Mouse (Mus musculus) adrenal gland (tissue): ENCODE measurements at regions not wholly inside any gene's neighbourhood (a gene's known extent, or its start where the extent isn't known, plus 50 kb on each side); places are given as distances from the start of the nearest gene placed in this dataset.

Experiments
- intact Hi-C: fragments of 180-260 bp; cut with DNase I; formaldehyde crosslinking; loops from one replicate; pipeline ENCODE4 v1.15.1; 2025
- microRNA-seq, 2 experiments: library from miRNA; unstranded; fragments of <30 nt; microRNA quantifications; one replicate each; pipeline ENCODE4; 2019

DNA sequence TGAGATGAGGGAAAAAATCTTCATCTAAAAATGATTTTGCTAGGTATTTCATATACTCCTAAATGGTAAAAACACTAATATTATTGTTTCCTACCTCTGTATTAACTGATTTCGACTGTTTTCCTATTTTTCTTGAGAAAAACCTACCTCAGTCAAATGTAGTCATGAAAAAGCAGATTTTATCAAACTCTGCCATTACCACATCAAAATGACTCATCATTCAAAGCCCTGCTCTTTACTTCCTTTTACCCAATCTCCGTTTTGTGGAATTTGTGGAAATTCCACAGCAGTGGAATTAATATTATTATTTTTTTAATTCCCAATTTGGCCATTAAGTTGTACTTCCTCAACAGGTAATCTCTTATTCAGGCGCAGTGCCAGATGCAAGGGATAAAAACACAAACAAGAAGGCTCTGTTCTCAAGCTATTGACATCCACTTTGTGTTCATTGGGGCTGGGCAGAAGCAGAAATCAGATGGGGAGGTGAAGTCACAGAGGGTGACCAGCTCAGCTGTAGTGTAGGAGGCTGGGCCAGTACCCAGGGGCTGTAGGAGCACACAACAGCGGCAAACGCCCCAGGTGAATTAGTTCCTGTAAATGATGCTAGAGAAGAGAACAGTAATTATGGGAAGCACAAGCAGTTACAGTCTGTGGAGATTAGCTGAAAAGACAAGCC is 138.2 kb upstream of the Mocs2 start:
- intact Hi-C loops = no loop called here

DNA sequence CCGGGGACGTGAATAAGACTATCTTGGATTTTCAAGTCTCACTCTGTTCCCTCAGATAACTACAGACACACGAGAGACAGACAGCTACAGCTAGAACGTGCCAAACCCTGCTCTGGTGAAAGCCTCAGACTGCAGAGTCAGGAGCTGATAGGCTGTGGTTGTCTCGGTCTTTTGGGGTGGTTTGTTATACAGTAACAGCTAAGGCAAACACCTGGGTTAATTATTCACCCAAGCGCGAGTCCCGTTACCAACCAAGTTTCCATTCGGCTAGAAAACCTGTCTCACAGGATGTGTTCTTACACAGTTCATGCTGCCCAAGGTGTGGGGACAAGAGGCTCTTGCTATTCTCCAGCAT is 137.7 kb upstream of the Mocs2 start:
- intact Hi-C loops = no loop called here

DNA sequence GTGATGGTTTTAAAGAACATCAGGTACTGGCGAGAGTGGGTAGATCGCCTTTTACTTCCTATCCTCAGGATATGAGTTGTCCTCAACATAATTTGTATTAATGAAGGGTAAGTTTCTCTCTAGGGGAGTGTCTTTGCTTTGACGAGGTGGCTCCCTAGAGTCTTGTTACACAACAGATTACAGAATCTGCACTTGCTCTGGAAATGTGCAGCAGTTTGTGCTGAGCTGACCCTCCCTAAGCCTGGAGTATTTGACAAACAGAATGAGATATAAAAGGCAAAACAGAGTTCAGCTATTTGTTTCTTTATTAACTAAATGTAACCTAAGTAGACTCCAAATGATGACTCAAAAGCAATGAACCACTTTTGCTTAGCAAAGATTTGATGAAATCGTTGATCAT is 136.8 kb upstream of the Mocs2 start:
- intact Hi-C loops = no loop called here

DNA sequence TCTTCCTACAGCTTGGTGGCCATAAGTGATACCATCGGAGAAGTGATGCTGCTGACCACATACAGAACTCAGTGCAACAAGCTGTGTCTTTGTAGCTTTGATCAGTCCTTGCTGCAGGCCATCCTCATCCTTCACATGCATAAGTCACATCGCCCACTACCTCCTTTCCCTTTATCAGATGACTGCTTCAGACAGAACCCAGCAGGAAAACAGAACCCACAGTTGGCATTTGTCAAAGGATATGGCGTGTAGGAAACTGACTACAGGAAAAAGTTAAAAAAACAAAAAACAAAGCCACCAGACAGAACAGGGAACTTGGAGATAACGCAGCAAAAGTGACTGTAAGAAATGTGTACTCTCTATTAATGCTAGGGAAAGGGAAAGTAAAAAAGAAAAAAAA is 136.1 kb upstream of the Mocs2 start:
- intact Hi-C loops = no loop called here

DNA sequence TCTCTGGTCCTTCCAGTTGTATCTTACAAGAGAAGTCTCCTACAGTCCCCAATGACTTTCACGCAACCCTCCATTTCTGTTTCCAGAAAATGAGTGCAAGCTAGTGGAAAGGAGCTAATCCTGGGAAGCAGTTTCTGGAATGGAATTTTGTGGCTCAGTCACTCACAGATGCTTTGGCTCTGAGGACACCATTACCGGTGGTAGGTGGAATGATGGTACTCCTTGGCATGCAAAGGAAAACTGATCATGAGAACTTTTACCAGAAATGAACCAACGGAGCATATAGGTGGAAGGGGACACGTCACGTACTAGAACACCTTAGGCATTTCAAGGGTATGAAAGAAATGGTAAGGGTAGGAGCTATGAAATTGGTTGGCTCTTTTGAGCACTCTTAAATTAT is 135.1 kb upstream of the Mocs2 start:
- intact Hi-C loops = no loop called here

DNA sequence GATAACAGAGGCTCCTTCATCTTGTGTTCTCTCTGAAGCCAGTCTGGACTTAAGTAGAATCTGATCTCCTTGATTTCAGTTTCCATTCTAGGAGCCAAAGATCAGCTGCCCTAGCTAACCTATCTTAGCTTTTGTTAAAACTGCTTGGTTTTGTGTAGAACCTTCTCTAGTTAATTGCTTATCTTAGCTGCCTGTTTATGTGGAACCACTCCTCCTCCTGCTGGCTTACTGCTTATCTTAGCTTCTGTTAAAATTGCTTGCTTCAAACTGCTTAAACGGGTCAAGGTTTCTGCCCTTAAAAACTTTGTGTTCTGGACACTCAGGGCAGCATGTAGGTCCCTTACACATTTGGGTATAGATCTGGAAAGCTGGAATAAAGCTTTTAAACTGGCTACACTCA is 133.7 kb upstream of the Mocs2 start:
- intact Hi-C loops = no loop called here

DNA sequence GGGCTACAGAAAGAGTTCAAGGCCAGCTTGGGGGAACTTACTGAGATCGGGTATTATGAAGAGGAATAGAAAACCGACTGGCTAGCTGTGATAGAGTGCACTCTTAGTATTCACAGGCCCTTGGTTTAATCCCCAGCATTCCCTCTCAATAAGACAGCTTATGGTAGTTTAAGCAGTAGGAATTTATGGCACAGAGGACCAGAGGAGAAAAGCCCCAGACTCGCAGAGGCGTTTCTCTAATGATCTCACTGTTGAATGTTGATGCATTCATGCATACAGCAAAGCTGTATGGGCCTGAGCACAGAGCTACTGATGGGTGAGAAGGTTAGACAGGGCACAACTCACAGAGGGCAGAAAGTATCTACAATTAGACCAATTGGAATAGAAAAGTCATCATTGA is 132.7 kb upstream of the Mocs2 start:
- intact Hi-C loops = no loop called here

DNA sequence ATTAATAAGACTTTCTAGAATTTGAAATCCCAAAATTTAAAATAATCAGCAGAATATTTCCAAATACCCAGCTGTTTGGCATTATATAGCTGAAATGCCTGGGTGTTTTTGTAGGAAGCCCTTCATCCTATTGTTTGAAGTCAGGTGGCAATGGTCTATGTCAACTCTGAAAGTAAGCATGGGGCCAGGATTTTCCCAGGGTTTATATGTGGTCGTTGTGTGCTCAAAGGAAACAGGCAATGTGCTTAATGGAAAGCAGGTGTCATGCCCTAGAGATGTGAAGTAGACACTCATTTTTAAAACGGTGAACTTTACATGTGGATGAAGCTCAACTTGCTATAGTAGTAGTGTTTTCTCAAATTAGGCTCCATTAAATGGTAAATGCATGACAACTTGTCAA is 105.4 kb upstream of the Mocs2 start:
- intact Hi-C loops = no loop called here

DNA sequence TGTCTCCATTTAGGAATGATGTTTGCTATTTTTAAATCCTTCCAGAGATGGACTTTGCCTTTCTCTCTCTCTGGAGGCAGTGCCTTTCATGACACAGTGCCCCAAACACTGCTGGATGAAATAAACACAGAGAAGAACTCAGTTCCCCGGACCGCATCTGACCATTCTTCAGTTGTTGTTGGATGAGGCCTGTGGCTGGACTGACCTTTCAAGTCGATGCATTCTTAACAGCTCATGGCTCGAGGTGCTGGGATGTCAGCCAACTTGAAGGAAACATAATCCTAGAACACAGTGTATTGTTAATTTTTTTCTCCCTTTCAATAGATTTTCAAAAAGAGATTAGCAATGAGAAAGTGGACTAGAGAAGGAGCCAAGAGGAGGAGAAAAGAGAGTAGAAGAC is 98.3 kb upstream of the Mocs2 start:
- intact Hi-C loops = no loop called here

DNA sequence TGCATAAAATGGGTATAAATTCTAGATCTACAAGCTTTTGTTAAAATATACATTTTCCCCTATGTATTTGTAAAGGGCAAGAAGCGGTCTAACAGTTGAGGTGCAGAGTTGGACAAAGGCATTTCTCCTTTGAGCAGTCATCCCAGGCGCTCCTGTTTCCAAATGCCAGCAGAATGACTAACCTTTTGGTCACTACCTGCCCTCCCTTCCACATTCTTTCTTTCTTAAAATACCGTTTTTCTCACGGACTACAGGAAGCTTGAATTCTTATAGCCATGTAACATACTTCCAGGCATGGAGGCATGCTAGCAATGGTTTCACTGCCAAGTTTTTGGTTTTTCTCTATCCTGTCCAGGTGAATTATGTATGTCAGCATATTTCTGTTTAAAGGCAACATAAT is 91.2 kb upstream of the Mocs2 start:
- intact Hi-C loops = no loop called here

DNA sequence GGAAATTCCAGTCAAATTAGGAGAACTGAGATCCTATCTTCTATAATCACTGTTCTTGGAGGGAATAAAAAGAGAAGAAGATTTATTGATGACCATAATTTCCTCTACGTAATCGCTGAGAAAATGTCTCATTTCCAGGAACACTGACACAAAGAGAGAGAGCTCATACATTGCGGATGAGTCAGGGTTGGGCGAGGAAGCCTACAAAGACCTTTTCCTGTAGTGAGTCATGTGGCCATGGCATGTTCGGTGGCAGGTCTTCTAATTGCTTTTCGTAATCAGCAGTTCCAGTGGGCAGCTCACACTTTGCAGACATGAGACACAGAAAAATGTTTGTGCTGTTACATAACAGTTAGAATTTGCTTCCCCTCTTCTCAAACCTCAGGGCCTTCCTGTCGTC is 83.0 kb upstream of the Mocs2 start:
- intact Hi-C loops = no loop called here

DNA sequence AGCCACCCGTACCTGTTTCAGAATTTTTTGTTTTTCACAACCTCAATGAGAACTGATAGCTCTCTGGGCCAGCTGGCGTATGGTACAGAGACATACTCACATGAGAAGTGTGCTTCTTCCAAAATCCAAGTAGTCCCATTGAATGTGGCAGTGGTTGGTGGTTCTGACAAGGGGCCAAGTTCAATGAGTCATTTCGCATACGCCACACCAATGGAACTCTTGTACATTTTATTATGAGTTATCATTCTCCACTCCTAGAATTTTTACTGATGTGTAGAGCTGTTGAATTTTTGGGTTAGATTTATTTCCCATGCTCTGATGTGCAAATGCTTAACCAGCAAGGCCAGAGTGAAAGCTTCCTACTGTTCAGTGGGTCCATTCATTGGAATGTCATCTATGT is 82.0 kb upstream of the Mocs2 start:
- intact Hi-C loops = no loop called here

DNA sequence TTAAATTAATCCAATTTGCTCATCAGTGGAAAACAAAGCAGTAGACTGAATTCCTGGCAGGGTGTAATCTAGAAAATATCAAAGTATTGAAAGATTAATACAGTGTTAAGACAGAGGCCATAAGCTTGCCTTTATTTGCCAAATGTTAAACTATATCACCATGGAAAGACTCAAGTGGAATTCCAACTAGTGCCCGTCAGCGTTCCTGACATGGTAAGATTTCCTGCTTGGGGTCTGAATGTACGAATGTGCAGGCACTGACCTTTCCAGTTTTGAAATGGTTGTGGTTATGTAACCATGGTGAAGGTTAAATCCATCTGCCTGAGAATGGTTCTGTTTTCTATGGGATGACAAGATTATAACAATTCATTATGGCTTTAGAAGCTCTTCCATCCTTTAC is 75.5 kb upstream of the Mocs2 start:
- intact Hi-C loops = no loop called here

DNA sequence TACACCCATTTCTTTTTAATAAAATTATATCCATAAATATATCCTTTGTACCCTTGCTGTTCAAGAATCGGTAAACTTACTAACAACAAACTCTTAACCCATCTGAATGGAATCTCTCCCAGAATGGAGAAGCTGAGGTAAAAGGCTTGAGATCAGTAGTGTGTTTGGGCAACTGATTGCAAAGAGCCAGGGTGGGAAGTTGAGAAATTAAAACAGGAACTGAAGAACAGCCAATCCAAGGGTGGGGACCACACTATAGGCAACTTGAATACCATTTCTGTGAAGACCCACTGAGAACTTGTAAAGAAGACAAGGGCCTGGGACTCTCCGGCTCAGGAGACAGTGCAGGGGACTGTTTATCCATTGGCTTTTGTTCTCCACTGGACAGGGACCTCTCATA is 72.2 kb upstream of the Mocs2 start:
- intact Hi-C loops = no loop called here

DNA sequence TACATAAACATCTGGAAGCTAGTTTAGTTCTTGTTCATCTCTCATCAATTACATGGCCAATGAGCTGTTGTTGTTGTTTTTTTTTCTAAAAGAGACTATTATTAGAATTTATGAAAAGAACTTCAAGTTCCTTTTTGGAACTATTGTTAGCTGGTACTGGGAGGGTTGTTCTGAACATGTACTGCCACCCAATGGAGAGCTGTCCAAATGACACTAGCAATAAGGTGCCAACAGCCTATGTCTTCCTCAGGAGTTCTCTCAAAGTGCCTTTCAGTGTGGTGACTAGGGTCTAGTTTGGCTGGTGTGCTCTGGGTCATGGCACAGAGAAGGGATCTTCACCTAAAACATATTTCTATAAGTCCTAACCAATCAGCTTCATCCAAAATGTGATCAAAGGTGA is 60.6 kb upstream of the Mocs2 start:
- intact Hi-C loops = loop anchor here (10.0 kb wide), 1 partner anchor 243 kb away; no protein-coding TSS in a partner anchor

DNA sequence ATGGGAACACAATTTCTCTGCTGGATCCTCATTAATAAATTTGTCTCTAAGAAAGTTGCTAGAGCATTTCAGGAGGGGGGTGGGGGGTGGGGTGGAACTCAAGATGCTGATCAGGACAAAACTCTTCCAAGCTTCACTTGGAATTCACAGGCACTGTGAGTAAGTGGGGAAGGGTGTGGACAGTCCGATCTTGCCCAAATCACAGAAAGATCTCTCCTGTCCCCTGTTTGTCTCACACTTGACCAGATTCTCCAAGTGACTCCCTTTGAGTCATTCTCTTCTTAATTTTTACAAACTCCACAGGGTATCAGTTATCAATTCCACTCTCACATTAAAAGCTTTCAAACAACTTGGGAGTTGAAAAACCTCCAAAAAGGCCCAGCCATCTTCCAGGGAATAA is 58.1 kb upstream of the Mocs2 start:
- intact Hi-C loops = loop anchor here (10.0 kb wide), 1 partner anchor 245 kb away; no protein-coding TSS in a partner anchor

DNA sequence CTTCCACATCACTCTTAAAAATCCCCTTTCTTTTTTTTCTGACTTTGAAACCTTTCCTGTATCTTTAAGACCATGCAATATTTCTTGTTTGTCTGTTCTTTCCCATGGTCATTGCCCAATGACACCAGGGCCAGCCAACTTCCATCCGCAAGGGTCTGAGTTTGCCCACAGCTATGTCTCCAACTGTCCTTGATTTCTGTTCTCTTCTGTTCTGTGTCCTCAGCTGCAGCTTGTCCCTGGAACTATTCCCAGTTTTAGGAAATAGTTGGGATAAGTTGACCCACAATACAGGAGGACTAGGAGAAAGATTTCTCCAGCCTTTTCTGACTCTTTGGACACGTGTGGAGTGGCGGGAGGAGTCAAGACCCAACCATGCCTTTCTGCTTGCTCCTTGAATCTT is 57.1 kb upstream of the Mocs2 start:
- intact Hi-C loops = no loop called here

Small RNA genes in the stretch of these regions (microRNA-seq; reads per million reads assigned to microRNA genes)
- gene Gm25950 = 0 reads per million in 2 experiments
